Mouse (Mus musculus) heart, postnatal 4 days (tissue): ENCODE results near the gene Hdac11. TPM values are rescaled to one million over a fixed set of nuclear protein-coding genes. Genes with fewer than 3 reads are reported as not detected.
"Not testable (repeated sequence)": the region's sequence is repeated elsewhere in the genome, so short reads cannot be mapped to it uniquely, and the experiment has no call there.

Experiments
- DNase-seq: peaks from one replicate; pipeline ENCODE4 v3.0.0; 2021
- total RNA-seq, 2 experiments: library from RNA; stranded (reverse); gene quantifications; 2 replicates each; pipeline ENCODE4 v1.2.3; 2021

Gene Hdac11
- total RNA-seq, 2 experiments from 2014 or later, result 11.4 to 12.5 TPM

GRCm38 (mm10) chr6:91205791-91206190 is 49.3 kb downstream of the Hdac11 start:
- DNase-seq, result no peak

DNA sequence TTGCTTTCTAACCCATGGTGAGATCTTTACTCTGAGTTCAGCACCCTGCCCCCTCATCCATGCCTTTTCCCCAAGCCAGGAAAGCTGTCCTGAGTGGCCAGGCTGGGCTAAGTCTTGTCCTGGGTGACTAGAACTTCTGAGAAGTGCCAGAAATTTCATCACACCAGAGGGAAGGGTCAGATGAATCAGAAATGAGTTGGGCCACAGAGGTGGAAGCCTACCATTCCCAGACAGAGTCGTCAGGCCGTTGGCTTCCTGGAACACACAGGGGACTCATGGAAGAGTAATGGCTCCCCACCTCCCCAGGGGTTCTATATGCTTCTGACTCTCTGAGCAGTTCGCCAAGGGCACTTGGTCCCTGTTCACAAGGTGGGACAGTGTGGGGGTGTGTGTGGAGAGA is 51.0 kb downstream of the Hdac11 start:
- DNase-seq, result no peak

GRCm38 (mm10) chr6:91209780-91210179 is 53.3 kb downstream of the Hdac11 start:
- no peak for DNase-seq

GRCm38 (mm10) chr6:91210852-91211251 is 54.4 kb downstream of the Hdac11 start:
- peak; percentile 61 for DNase-seq

GRCm38 (mm10) chr6:91212155-91212554 is 55.7 kb downstream of the Hdac11 start, which contains the start of gene Fbln2:
TSS of gene Fbln2 (plus strand) at chr6:91212455.
- not testable (repeated sequence) for DNase-seq

- DNase-seq, result peak; percentile 82
Observed at GRCm38 (mm10) chr6:91212571-91212970, 56.1 kb downstream of the Hdac11 start.

DNA sequence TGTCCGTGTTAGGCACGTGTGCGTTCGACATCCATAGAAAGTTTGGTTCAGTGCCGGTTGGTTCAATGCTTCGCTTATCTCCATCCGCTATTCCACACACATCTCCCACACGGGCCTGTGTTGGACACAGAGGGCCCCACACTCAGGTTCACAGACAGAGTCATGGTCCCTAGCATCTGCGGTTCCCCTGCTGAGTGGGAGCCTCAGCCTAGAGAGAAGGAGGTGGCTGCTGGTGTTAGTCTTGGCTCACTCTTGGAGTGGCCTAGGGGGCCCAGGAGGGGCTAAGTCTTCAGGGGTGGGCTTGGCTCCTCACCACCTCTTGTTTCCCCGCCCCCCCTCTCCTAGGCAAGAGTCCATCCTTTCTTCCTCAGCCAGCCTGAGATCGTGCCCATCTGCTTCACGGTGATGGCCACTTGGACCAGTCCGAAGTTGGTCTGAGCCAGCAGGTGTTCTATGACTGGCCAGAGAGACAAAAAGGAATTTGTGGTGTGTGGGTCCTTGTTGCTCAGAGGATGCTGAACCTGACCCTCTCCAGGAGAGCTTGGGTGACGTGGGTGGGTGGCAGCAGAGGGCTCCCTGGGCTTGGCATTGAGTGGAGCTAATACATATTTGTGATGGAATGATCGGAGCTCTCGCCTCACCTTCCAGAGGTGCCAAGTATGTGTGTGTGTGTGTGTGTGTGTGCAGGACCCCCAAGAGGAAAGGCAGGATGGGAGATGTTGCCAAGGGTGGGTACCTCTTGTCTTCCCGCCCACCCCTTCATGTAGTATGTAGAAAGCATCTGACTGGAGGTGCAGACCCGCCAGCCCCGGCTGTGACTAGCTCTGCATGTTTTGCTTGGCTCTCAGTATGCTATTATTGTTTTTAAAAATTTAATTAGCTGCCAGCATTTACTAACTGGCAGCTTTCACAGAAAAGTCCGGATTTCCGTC is 57.1 kb downstream of the Hdac11 start:
- DNase-seq, result no peak

GRCm38 (mm10) chr6:91215454-91215853 is 59.0 kb downstream of the Hdac11 start:
- no peak for DNase-seq

DNA sequence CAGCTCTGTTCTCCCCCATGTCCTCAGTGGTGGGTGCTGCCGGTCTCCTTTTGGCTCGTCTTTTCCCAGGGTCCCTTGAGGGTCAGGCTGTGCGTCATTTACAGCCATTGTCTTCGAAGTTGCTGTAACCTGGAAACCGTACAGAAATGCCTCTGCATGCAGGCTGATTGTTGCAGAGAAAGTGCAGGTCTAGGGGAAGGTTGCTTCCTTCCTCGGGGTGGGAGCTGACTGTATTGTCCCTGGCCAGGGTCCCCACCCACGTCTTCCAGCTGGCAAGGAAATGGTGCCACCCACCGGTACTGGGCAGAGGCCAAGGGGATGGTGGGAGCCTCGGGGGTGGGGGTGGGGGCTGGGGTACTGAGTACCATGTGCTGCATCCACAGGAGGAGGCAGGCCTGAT is 62.0 kb downstream of the Hdac11 start:
- DNase-seq, result peak; percentile 52

DNA sequence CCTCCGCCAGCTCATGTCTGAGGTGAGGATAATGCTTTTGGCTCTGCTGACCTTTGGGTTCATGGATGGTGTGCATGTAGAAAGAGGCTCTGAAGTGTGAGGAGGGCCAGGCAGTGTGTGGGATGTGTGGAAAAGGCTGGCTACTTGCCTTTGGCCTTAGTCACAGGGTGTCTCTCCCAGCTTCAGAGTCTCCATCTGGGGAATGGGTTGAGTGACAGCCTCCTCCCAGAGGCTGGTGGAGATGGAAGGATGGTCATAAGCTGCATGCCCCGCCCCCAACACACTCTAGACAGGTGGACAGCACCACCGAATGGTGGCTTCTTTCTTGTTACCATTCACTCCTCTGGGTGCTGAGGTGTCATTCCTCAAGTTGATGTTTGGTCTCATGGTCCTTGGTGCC is 62.4 kb downstream of the Hdac11 start:
- DNase-seq, result no peak

- DNase-seq, result no peak
Observed at GRCm38 (mm10) chr6:91220062-91220461, 63.6 kb downstream of the Hdac11 start.

- DNase-seq, result peak; percentile 65
Observed at GRCm38 (mm10) chr6:91221094-91221493, 64.6 kb downstream of the Hdac11 start.

- DNase-seq, result no peak
Observed at GRCm38 (mm10) chr6:91222694-91223346, 66.4 kb downstream of the Hdac11 start.

Other genes starting within 250 kb of the Hdac11 start
- gene Iqsec1, start 168.0 kb upstream of the Hdac11 start, total RNA-seq, result 100 to 1,000 TPM; 150 TPM
- gene Nup210, start 39.8 kb upstream of the Hdac11 start, total RNA-seq, result 10 to 100 TPM; 13.1 to 15.4 TPM
- 100 to 1,000 TPM; 172 to 182 TPM for gene Fbln2, start 55.8 kb downstream of the Hdac11 start, total RNA-seq